Mouse (Mus musculus) lung, postnatal 25 days (tissue): ENCODE measurements around the gene C1d.
"Not testable (repeated sequence)": the region's sequence is repeated elsewhere in the genome, so short reads cannot be mapped to it uniquely, and the experiment has no call there.

Experiments
- DNase-seq: peaks from one replicate; pipeline ENCODE4 v3.0.0; 2022; ENCODE audit warnings: low spot score

Gene C1d

GRCm38 (mm10) chr11:17257443-17257842, at the start of gene C1d:
Gene C1d, plus strand, starts transcription at chr11:17257579.
- DNase-seq, result peak; percentile 95

- peak; percentile 97 for DNase-seq
These were observed 45.9 kb upstream of the C1d start, which contains the start of gene Pno1 for GRCm38 (mm10) chr11:17211258-17212140. Gene Pno1, minus strand, starts transcription at chr11:17211568.

GRCm38 (mm10) chr11:17212141-17212495, 45.3 kb upstream of the C1d start:
- peak; percentile 5 for DNase-seq

DNA sequence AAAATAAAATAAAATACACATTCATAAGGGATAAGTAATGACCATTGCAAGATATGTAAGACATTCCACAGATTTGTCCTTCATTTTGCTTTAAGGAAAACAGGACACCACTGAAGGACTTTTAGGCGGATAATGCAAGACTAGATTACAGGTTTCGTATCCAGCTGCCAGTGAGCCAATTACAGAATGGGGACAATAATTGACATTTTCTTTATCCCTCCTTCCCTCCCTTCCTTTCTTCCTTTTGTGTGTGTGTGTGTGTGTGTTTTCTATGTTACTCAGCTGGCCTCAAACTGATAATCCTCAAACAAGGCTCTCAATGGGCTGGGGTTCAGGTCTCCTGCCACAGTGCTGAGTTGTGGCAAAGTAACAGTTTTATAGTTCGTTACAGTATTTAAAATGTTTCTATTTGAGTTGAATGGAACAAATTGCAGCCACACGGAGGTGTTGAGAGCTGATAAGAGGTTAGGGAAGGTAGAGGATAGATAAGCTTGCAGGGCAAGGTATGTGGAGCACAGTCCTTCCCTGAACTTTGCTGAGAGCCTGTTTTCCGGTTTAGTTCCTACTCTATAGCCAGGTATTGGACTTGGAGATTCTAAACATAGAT, 44.4 kb upstream of the C1d start:
- DNase-seq, result no peak

- DNase-seq, result no peak
These were observed 41.9 kb upstream of the C1d start for GRCm38 (mm10) chr11:17215475-17215874.

DNA sequence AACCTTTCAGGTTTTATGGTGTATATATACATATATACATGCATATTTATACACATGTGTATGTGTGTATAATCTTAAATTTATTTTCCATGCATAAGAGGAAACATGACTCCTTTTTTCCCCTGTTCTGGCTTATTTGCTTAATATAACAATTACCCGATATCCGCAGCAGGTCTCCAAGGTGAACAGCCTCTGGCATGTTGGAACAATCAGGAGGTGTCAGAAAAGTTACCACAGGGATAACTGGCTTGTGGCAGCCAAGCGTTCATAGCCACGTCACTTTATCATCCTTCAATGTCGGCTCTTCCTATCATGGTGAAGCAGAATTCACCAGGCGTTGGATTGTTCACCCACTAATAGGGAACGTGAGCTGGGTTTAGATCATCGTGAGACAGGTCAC, 36.3 kb upstream of the C1d start:
- no peak for DNase-seq

DNA sequence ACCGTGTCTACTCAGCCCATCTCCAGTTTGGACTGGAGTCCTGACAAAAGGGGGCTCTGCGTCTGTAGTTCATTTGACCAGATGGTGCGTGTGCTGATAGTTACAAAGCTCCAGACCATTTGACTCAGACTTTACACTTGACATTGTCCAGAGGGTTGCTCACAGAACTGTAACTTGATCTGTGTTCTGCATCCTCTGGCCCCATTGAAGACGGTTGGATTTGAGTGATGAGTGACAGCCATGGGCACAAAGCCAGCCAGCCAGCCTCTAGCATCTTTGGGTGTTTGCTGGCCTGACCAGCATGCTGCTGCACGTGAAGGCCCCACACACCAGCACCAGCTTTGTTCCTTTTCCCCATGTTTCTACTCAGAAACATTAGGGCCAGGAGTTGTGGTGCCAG, 24.6 kb upstream of the C1d start:
- DNase-seq, result no peak

- no peak for DNase-seq
These were observed 20.8 kb upstream of the C1d start for GRCm38 (mm10) chr11:17236449-17237037.

GRCm38 (mm10) chr11:17238598-17238997, 18.8 kb upstream of the C1d start:
- DNase-seq, result not testable (repeated sequence)

DNA sequence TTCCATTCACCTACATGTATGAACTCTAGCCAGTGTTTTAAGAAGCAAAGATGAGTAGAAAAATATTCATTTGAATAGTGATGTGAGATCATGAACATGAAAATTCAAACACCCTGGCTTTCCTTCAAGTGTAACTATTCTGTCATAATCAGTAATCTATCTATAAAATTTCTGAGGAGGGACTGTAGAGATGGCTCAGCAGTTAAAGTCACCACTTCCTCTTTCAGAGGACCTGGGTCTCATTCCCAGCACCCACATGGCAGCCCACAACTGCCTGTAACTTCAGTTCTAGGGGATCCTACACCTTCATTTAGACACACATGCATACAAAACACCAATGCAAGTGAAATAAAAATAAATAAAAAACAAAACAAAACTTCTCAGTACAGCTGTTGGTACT, 8.7 kb upstream of the C1d start:
- DNase-seq, result no peak

DNA sequence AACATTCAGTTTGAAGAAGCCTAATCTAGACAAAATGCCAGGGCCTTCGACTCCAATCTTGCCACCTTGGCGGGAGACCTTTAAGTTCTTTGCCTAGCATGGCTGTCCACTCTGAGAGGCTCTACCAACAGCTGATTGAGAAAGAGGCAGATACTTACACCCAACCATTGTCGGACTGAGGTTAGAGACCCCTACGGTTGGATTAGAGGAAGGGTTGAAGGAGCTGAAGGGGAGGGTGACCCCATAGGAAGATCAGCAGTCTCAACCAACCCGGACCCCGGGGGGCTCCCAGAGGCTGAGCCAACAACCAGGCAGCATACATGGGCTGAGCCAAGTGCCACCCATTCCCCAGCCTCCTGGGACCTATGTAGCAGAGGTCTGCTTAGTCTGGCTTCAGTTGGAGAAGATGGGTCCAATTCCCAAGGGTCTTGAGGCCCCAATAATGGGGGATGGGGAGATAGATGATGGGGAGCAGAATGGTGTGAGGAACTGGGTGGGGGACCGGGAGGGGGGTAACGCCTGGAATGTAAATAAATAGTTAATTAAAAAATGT, 490 bp upstream of the C1d start:
- no peak for DNase-seq

GRCm38 (mm10) chr11:17257861-17258260, 482 bp downstream of the C1d start:
- peak; percentile 27 for DNase-seq

GRCm38 (mm10) chr11:17267176-17267575, 9.8 kb downstream of the C1d start:
- no peak for DNase-seq

- no peak for DNase-seq
These were observed 11.4 kb downstream of the C1d start for GRCm38 (mm10) chr11:17268801-17269200.

GRCm38 (mm10) chr11:17279959-17280358, 22.6 kb downstream of the C1d start:
- DNase-seq, result peak; percentile 41

GRCm38 (mm10) chr11:17284055-17284454, 26.7 kb downstream of the C1d start:
- DNase-seq, result no peak

DNA sequence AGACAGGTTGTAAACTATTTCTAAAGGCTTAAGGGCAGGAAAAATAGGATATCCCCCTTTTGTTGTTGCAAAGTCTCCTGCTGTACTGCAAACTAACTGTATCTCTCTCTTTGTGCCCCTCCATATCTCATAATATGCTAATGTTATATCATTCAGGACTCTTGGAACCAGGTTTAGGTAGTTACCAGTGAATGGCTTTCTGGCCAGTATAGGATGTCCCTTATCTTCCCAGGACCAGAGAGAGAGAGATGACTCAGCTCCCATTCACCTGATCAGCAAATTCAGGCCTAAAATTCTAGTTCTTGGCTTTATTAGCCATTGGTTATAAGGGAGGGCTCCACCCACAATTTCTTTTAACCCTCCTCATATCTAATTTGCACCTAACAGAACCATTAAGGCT, 31.5 kb downstream of the C1d start:
- no peak for DNase-seq

- DNase-seq, result peak; percentile 4
These were observed 48.9 kb downstream of the C1d start for GRCm38 (mm10) chr11:17306007-17306891.

- DNase-seq, result no peak
These were observed 50.1 kb downstream of the C1d start for GRCm38 (mm10) chr11:17307457-17307856.
